Mouse (Mus musculus): ENCODE data around the gene Rergl. TPM values are rescaled to one million over a fixed set of nuclear protein-coding genes. Genes with fewer than 3 reads are reported as not detected.

Gene Rergl
- not detected in 2 replicates for polyA plus RNA-seq (2014; fragmentation: Nextera tagmentation; extraction: Ambion mirVana)

- Histone ChIP-seq H3K4me1 (ENCODE audit: control insufficient read depth, insufficient read depth, low read length) (no peaks in the 10 kb centered on the region), H3K4me2 (no peak within 1 kb of the TSS), H3K27ac (ENCODE audit: low read depth, low read length) (no peak within 1 kb of the TSS), H3K36me3 (ENCODE audit: control insufficient read depth, insufficient read depth, low read length) (no peaks in the 10 kb centered on the region), H3K9me3 (replicated peaks; ENCODE audit: control insufficient read depth, low read length) (no peaks in the 10 kb centered on the region), H3K4me3 (ENCODE audit: low read depth, low read length) (no peak within 1 kb of the TSS), H3K9ac (ENCODE audit: low read depth, low read length) (no peak within 1 kb of the TSS), H3K27me3 (ENCODE audit: control insufficient read depth, insufficient read depth, low read length) (no peaks in the 10 kb centered on the region)
- WGBS (ENCODE audit: insufficient replicate concordance), result 27% methylated on average over 1 of the region's 1 CpGs
- ATAC-seq (replicated peaks; ENCODE audit: insufficient number of reproducible peaks, low FRiP score, low TSS enrichment), result no peak
Observed at GRCm38 (mm10) chr6:139501876-139502275, at the start of gene Rergl. Rergl (minus strand) TSS chr6:139501976.

- Histone ChIP-seq H3K4me3 (ENCODE audit: low read depth, low read length) (no peak overlapping the region), H3K36me3 (ENCODE audit: control insufficient read depth, insufficient read depth, low read length) (no peaks in the 10 kb centered on the region), H3K4me1 (ENCODE audit: control insufficient read depth, insufficient read depth, low read length) (no peaks in the 10 kb centered on the region), H3K27me3 (ENCODE audit: control insufficient read depth, insufficient read depth, low read length) (no peaks in the 10 kb centered on the region), H3K4me2 (no peak overlapping the region), H3K27ac (ENCODE audit: low read depth, low read length) (no peak overlapping the region), H3K9ac (ENCODE audit: low read depth, low read length) (no peak overlapping the region), H3K9me3 (replicated peaks; ENCODE audit: control insufficient read depth, low read length) (0 out of 2 replicates have a peak, but pooled peaks cover 2% of the 10 kb centered on the region)
- WGBS (ENCODE audit: insufficient replicate concordance), result 55% methylated on average over 2 of the region's 2 CpGs
- no peak for ATAC-seq (replicated peaks; ENCODE audit: insufficient number of reproducible peaks, low FRiP score, low TSS enrichment)
Observed at GRCm38 (mm10) chr6:139538469-139538868, 36.7 kb upstream of the Rergl start.

GRCm38 (mm10) chr6:139525406-139525805, 23.6 kb upstream of the Rergl start:
- H3K27ac ChIP-seq (ENCODE audit: low read depth, low read length), result no peak overlapping the region
- no peak overlapping the region for H3K4me2 ChIP-seq
- H3K4me3 ChIP-seq (ENCODE audit: low read depth, low read length), result no peak overlapping the region
- no peaks in the 10 kb centered on the region for H3K4me1 ChIP-seq (ENCODE audit: control insufficient read depth, insufficient read depth, low read length)
- no peaks in the 10 kb centered on the region for H3K27me3 ChIP-seq (ENCODE audit: control insufficient read depth, insufficient read depth, low read length)
- H3K9me3 ChIP-seq (replicated peaks; ENCODE audit: control insufficient read depth, low read length), result no peaks in the 10 kb centered on the region
- H3K36me3 ChIP-seq (ENCODE audit: control insufficient read depth, insufficient read depth, low read length), result no peaks in the 10 kb centered on the region
- no peak overlapping the region for H3K9ac ChIP-seq (ENCODE audit: low read depth, low read length)
- no peak for ATAC-seq (replicated peaks; ENCODE audit: insufficient number of reproducible peaks, low FRiP score, low TSS enrichment)

GRCm38 (mm10) chr6:139524288-139524687, 22.5 kb upstream of the Rergl start:
- WGBS (ENCODE audit: insufficient replicate concordance), result 33% methylated on average over 5 of the region's 5 CpGs
- H3K27me3 ChIP-seq (ENCODE audit: control insufficient read depth, insufficient read depth, low read length), result no peaks in the 10 kb centered on the region
- ATAC-seq (replicated peaks; ENCODE audit: insufficient number of reproducible peaks, low FRiP score, low TSS enrichment), result no peak

GRCm38 (mm10) chr6:139514938-139515510, 13.2 kb upstream of the Rergl start:
- Histone ChIP-seq H3K27ac (ENCODE audit: low read depth, low read length) (no peak overlapping the region), H3K9ac (ENCODE audit: low read depth, low read length) (no peak overlapping the region), H3K4me1 (ENCODE audit: control insufficient read depth, insufficient read depth, low read length) (no peaks in the 10 kb centered on the region), H3K4me3 (ENCODE audit: low read depth, low read length) (no peak overlapping the region), H3K36me3 (ENCODE audit: control insufficient read depth, insufficient read depth, low read length) (no peaks in the 10 kb centered on the region), H3K4me2 (no peak overlapping the region), H3K9me3 (replicated peaks; ENCODE audit: control insufficient read depth, low read length) (no peaks in the 10 kb centered on the region), H3K27me3 (ENCODE audit: control insufficient read depth, insufficient read depth, low read length) (no peaks in the 10 kb centered on the region)
- no peak for ATAC-seq (replicated peaks; ENCODE audit: insufficient number of reproducible peaks, low FRiP score, low TSS enrichment)
- WGBS (ENCODE audit: insufficient replicate concordance), result 83% methylated on average over 3 of the region's 3 CpGs

More at GRCm38 (mm10) chr6:139524288-139524687, 22.5 kb upstream of the Rergl start:
- Histone ChIP-seq H3K27ac (ENCODE audit: low read depth, low read length) (no peak overlapping the region), H3K36me3 (ENCODE audit: control insufficient read depth, insufficient read depth, low read length) (no peaks in the 10 kb centered on the region), H3K4me2 (no peak overlapping the region), H3K9me3 (replicated peaks; ENCODE audit: control insufficient read depth, low read length) (no peaks in the 10 kb centered on the region), H3K4me3 (ENCODE audit: low read depth, low read length) (no peak overlapping the region), H3K4me1 (ENCODE audit: control insufficient read depth, insufficient read depth, low read length) (no peaks in the 10 kb centered on the region), H3K9ac (ENCODE audit: low read depth, low read length) (no peak overlapping the region)

GRCm38 (mm10) chr6:139479730-139480129, 22.0 kb downstream of the Rergl start:
- Histone ChIP-seq H3K36me3 (ENCODE audit: control insufficient read depth, insufficient read depth, low read length) (no peaks in the 10 kb centered on the region), H3K27ac (ENCODE audit: low read depth, low read length) (no peak overlapping the region), H3K4me3 (ENCODE audit: low read depth, low read length) (no peak overlapping the region), H3K27me3 (ENCODE audit: control insufficient read depth, insufficient read depth, low read length) (no peaks in the 10 kb centered on the region), H3K9me3 (replicated peaks; ENCODE audit: control insufficient read depth, low read length) (no peaks in the 10 kb centered on the region), H3K4me2 (no peak overlapping the region), H3K4me1 (ENCODE audit: control insufficient read depth, insufficient read depth, low read length) (no peaks in the 10 kb centered on the region), H3K9ac (ENCODE audit: low read depth, low read length) (no peak overlapping the region)
- ATAC-seq (replicated peaks; ENCODE audit: insufficient number of reproducible peaks, low FRiP score, low TSS enrichment), result no peak

GRCm38 (mm10) chr6:139464980-139465379, 36.8 kb downstream of the Rergl start:
- H3K4me1 ChIP-seq (ENCODE audit: control insufficient read depth, insufficient read depth, low read length), result no peaks in the 10 kb centered on the region
- 75% methylated on average over 6 of the region's 6 CpGs for WGBS (ENCODE audit: insufficient replicate concordance)
- H3K4me2 ChIP-seq, result no peak overlapping the region
- H3K27me3 ChIP-seq (ENCODE audit: control insufficient read depth, insufficient read depth, low read length), result no peaks in the 10 kb centered on the region
- H3K36me3 ChIP-seq (ENCODE audit: control insufficient read depth, insufficient read depth, low read length), result no peaks in the 10 kb centered on the region
- H3K4me3 ChIP-seq (ENCODE audit: low read depth, low read length), result no peak overlapping the region
- no peak for ATAC-seq (replicated peaks; ENCODE audit: insufficient number of reproducible peaks, low FRiP score, low TSS enrichment)
- H3K9me3 ChIP-seq (replicated peaks; ENCODE audit: control insufficient read depth, low read length), result no peaks in the 10 kb centered on the region
- H3K9ac ChIP-seq (ENCODE audit: low read depth, low read length), result no peak overlapping the region
- no peak overlapping the region for H3K27ac ChIP-seq (ENCODE audit: low read depth, low read length)

GRCm38 (mm10) chr6:139464292-139464691, 37.5 kb downstream of the Rergl start:
- H3K4me2 ChIP-seq, result no peak overlapping the region
- no peaks in the 10 kb centered on the region for H3K4me1 ChIP-seq (ENCODE audit: control insufficient read depth, insufficient read depth, low read length)
- H3K4me3 ChIP-seq (ENCODE audit: low read depth, low read length), result no peak overlapping the region
- no peak overlapping the region for H3K27ac ChIP-seq (ENCODE audit: low read depth, low read length)
- WGBS (ENCODE audit: insufficient replicate concordance), result 78% methylated on average over 2 of the region's 2 CpGs
- no peaks in the 10 kb centered on the region for H3K27me3 ChIP-seq (ENCODE audit: control insufficient read depth, insufficient read depth, low read length)
- no peaks in the 10 kb centered on the region for H3K9me3 ChIP-seq (replicated peaks; ENCODE audit: control insufficient read depth, low read length)
- no peak overlapping the region for H3K9ac ChIP-seq (ENCODE audit: low read depth, low read length)
- no peak for ATAC-seq (replicated peaks; ENCODE audit: insufficient number of reproducible peaks, low FRiP score, low TSS enrichment)
- no peaks in the 10 kb centered on the region for H3K36me3 ChIP-seq (ENCODE audit: control insufficient read depth, insufficient read depth, low read length)

- Histone ChIP-seq H3K36me3 (ENCODE audit: control insufficient read depth, insufficient read depth, low read length) (no peaks in the 10 kb centered on the region), H3K4me1 (ENCODE audit: control insufficient read depth, insufficient read depth, low read length) (no peaks in the 10 kb centered on the region), H3K9ac (ENCODE audit: low read depth, low read length) (no peak overlapping the region), H3K9me3 (replicated peaks; ENCODE audit: control insufficient read depth, low read length) (no peaks in the 10 kb centered on the region), H3K27ac (ENCODE audit: low read depth, low read length) (no peak overlapping the region), H3K27me3 (ENCODE audit: control insufficient read depth, insufficient read depth, low read length) (no peaks in the 10 kb centered on the region), H3K4me3 (ENCODE audit: low read depth, low read length) (no peak overlapping the region), H3K4me2 (no peak overlapping the region)
- 32% methylated on average over 5 of the region's 5 CpGs for WGBS (ENCODE audit: insufficient replicate concordance)
- no peak for ATAC-seq (replicated peaks; ENCODE audit: insufficient number of reproducible peaks, low FRiP score, low TSS enrichment)
Observed at GRCm38 (mm10) chr6:139461094-139461493, 40.7 kb downstream of the Rergl start.
